Mouse (Mus musculus) kidney, embryonic 14.5 days (tissue): ENCODE measurements around the gene Kcnk6. TPM values are rescaled to one million over a fixed set of nuclear protein-coding genes. Genes with fewer than 3 reads are reported as not detected.
"Not testable (repeated sequence)": the region's sequence is repeated elsewhere in the genome, so short reads cannot be mapped to it uniquely, and the experiment has no call there.

Experiments used
- ATAC-seq: fragments of 200-750 bp; cut with Nextera tagmentation; 2 replicates; pipeline ENCODE4 v1.8.0; 2017; ENCODE audit warnings: moderate number of reproducible peaks, mild to moderate bottlenecking, moderate TSS enrichment, moderate library complexity; ENCODE audit not compliant: low FRiP score, low TSS enrichment
- H3K27ac ChIP-seq: fragments of 300-500 bp; sonication (generic); 2 replicates; pipeline ENCODE4 v1.5.1; 2014; ENCODE audit warnings: low read depth, mild to moderate bottlenecking, low read length, moderate library complexity, mixed read lengths
- H3K27me3 ChIP-seq: fragments of 300-500 bp; sonication (generic); 2 replicates; pipeline ENCODE4 v1.6.1; 2014; ENCODE audit warnings: mild to moderate bottlenecking, low read length; ENCODE audit not compliant: control insufficient read depth, insufficient read depth
- H3K36me3 ChIP-seq: fragments of 300-500 bp; sonication (generic); 2 replicates; pipeline ENCODE4 v1.6.1; 2014; ENCODE audit warnings: low read length, mixed read lengths; ENCODE audit not compliant: control insufficient read depth, insufficient read depth
- H3K4me1 ChIP-seq: fragments of 300-500 bp; sonication (generic); 2 replicates; pipeline ENCODE4 v1.6.1; 2014; ENCODE audit warnings: low read length, mixed read lengths; ENCODE audit not compliant: control insufficient read depth, insufficient read depth
- H3K4me2 ChIP-seq: fragments of 300-500 bp; sonication (generic); replicated peaks from 2 replicates; pipeline ENCODE4 v1.6.1; 2014; ENCODE audit warnings: low read depth, mild to moderate bottlenecking, low read length
- H3K4me3 ChIP-seq: fragments of 300-500 bp; sonication (generic); 2 replicates; pipeline ENCODE4 v1.5.1; 2014; ENCODE audit warnings: mild to moderate bottlenecking, low read length
- H3K9ac ChIP-seq: fragments of 300-500 bp; sonication (generic); 2 replicates; pipeline ENCODE4 v1.6.1; 2014; ENCODE audit warnings: low read depth, mild to moderate bottlenecking, low read length, moderate library complexity
- H3K9me3 ChIP-seq: fragments of 300-500 bp; sonication (generic); 2 replicates; pipeline ENCODE4 v1.6.1; 2016; ENCODE audit warnings: low read length; ENCODE audit not compliant: control insufficient read depth
- WGBS: fragments of 180-500 bp; shearing (Covaris S2); extraction: QIAGEN DNeasy Blood & Tissue Kit; methylation state at CpG from one replicate; pipeline ENCODE4 v1.1.7; 2014; 5-methylcytosine and 5-hydroxymethylcytosine counted together
- polyA plus RNA-seq: library from polyadenylated mRNA; unstranded; fragments of >200 nt; fragmentation: Nextera tagmentation; extraction: Ambion mirVana; gene quantifications from 2 replicates; pipeline ENCODE4 v1.2.1, GENCODE M21; 2014

Gene Kcnk6
- polyA plus RNA-seq, 1 experiment from 2014 or later = 0.62 TPM

- no peaks in the 10 kb centered on the region for H3K4me1 ChIP-seq
- no peak overlapping the region for H3K4me2 ChIP-seq
- WGBS = 50% methylated on average over 15 of the region's 15 CpGs
- ATAC-seq = no peak
- no peak overlapping the region for H3K9ac ChIP-seq
- H3K9me3 ChIP-seq = peaks cover 7% of the 10 kb centered on the region; the same call in 1 of the 2 replicates
- H3K4me3 ChIP-seq = no peak overlapping the region
- no peak overlapping the region for H3K27ac ChIP-seq
- H3K36me3 ChIP-seq = no peaks in the 10 kb centered on the region
- H3K27me3 ChIP-seq = no peaks in the 10 kb centered on the region
Measured at GRCm38 (mm10) chr7:29214846-29215245, 17.5 kb downstream of the Kcnk6 start.

- no peaks in the 10 kb centered on the region for H3K27me3 ChIP-seq
- 46% methylated on average over 2 of the region's 2 CpGs for WGBS
- no peak overlapping the region for H3K4me3 ChIP-seq
- no peak overlapping the region for H3K9ac ChIP-seq
- no peaks in the 10 kb centered on the region for H3K36me3 ChIP-seq
- H3K4me1 ChIP-seq = no peaks in the 10 kb centered on the region
- no peak overlapping the region for H3K27ac ChIP-seq
- H3K9me3 ChIP-seq = peaks cover 3% of the 10 kb centered on the region; the same call in 1 of the 2 replicates
- ATAC-seq = no peak
- H3K4me2 ChIP-seq = no peak overlapping the region
Measured at GRCm38 (mm10) chr7:29214236-29214635, 18.1 kb downstream of the Kcnk6 start.

GRCm38 (mm10) chr7:29213675-29214082 is 18.6 kb downstream of the Kcnk6 start, which contains the start of gene Catsperg1:
Gene Catsperg1 (minus strand): TSS chr7:29214035.
- Histone ChIP-seq H3K27me3 (no peaks in the 10 kb centered on the region), H3K9me3 (peaks cover 3% of the 10 kb centered on the region; the same call in 1 of the 2 replicates), H3K4me3 (no peak within 1 kb of the TSS; the same call in 1 of the 2 replicates), H3K36me3 (no peaks in the 10 kb centered on the region), H3K4me2 (peak within 1 kb of the TSS; percentile 31), H3K4me1 (no peaks in the 10 kb centered on the region), H3K9ac (no peak within 1 kb of the TSS), H3K27ac (no peak within 1 kb of the TSS)
- peak; percentile 75 for ATAC-seq
- WGBS = 3% methylated on average over 20 of the region's 20 CpGs

GRCm38 (mm10) chr7:29212775-29213560 is 19.3 kb downstream of the Kcnk6 start:
- WGBS = 16% methylated on average over 40 of the region's 40 CpGs
- H3K9me3 ChIP-seq, H3K9ac ChIP-seq, H3K27ac ChIP-seq, H3K4me1 ChIP-seq, ATAC-seq, H3K27me3 ChIP-seq, H3K36me3 ChIP-seq: not testable (repeated sequence)
- H3K4me3 ChIP-seq = peak overlapping the region; percentile 2; the same call in 1 of the 2 replicates
- peak overlapping the region; percentile 31 for H3K4me2 ChIP-seq

- Histone ChIP-seq H3K27me3 (no peaks in the 10 kb centered on the region), H3K4me2 (peak overlapping the region; percentile 37), H3K27ac (no peak overlapping the region), H3K9ac (no peak overlapping the region), H3K4me1 (no peaks in the 10 kb centered on the region), H3K36me3 (no peaks in the 10 kb centered on the region), H3K4me3 (peak overlapping the region; percentile 28), H3K9me3 (peaks cover 3% of the 10 kb centered on the region; the same call in 1 of the 2 replicates)
- 12% methylated on average over 26 of the region's 26 CpGs for WGBS
- no peak for ATAC-seq
Measured at GRCm38 (mm10) chr7:29212199-29212765, 20.0 kb downstream of the Kcnk6 start.

- H3K4me1 ChIP-seq = no peaks in the 10 kb centered on the region
- H3K27me3 ChIP-seq = no peaks in the 10 kb centered on the region
- peak overlapping the region; percentile 28 for H3K4me3 ChIP-seq
- H3K9me3 ChIP-seq = peaks cover 3% of the 10 kb centered on the region; the same call in 1 of the 2 replicates
- H3K27ac ChIP-seq = peak overlapping the region; percentile 8; the same call in 1 of the 2 replicates
- 5% methylated on average over 34 of the region's 34 CpGs for WGBS
- peak; percentile 78 for ATAC-seq
- no peaks in the 10 kb centered on the region for H3K36me3 ChIP-seq
- peak overlapping the region; percentile 37 for H3K4me2 ChIP-seq
- H3K9ac ChIP-seq = no peak overlapping the region
Measured at GRCm38 (mm10) chr7:29211415-29212198, 20.7 kb downstream of the Kcnk6 start.

GRCm38 (mm10) chr7:29211013-29211412 is 21.3 kb downstream of the Kcnk6 start:
- peak; percentile 44 for ATAC-seq
- not testable (repeated sequence) for H3K9ac ChIP-seq, H3K4me1 ChIP-seq, H3K27me3 ChIP-seq, H3K9me3 ChIP-seq, H3K36me3 ChIP-seq
- Histone ChIP-seq H3K27ac (peak overlapping the region; percentile 8; the same call in 1 of the 2 replicates), H3K4me3 (peak overlapping the region; percentile 28; the same call in 1 of the 2 replicates), H3K4me2 (peak overlapping the region; percentile 37)
- WGBS = 24% methylated on average over 15 of the region's 15 CpGs

- Histone ChIP-seq H3K4me3 (no peak overlapping the region), H3K27me3 (no peaks in the 10 kb centered on the region), H3K36me3 (no peaks in the 10 kb centered on the region), H3K9me3 (no peaks in the 10 kb centered on the region), H3K4me1 (no peaks in the 10 kb centered on the region), H3K27ac (no peak overlapping the region), H3K4me2 (no peak overlapping the region), H3K9ac (no peak overlapping the region)
- 88% methylated on average over 6 of the region's 6 CpGs for WGBS
- ATAC-seq = no peak
Measured at GRCm38 (mm10) chr7:29202577-29202976, 29.7 kb downstream of the Kcnk6 start.
